9 mouse cellular contexts compared by ENCODE assay signal in the genomic region with DNA sequence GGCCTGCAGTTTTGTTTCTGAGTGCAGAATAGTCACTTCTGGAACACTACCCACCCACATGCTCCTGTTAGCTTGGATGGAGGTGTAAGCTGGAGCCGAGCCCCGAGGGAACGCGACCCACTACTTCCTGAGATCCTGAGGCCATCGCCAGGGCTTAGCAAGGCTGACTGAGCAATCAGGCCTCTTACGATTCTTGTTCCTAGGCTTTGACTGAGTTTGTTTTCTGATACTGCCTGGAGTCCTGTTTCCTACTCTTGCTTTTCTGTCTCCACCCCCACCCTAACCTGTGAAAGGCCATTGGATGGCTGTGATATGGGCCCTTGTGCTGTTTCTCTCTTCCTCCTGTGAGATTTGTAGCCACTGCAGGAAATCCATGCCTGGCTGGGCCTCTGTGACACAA. TPM values are rescaled to one million over a fixed set of nuclear protein-coding genes. Genes with fewer than 3 reads are reported as not detected.
A peak's percentile ranks its signal among the peaks of the same experiment; 100 is the strongest.
DNase-seq lines count a peak whose midpoint lies in the region; ATAC-seq and TF ChIP-seq lines count a peak whose summit lies in the region.
"Had no signal": no experiment of that assay in that cellular context is flagged by ENCODE, and none has a peak within 500 bp of the region (broad histone marks: within the 10 kb centered on the region; RNA-seq: fewer than 3 reads in every experiment).

No protein-coding gene starts in this region.

- H3K36me3 ChIP-seq in heart, embryonic 10.5 days: no peaks in the 10 kb centered on the region
- H3K36me3 ChIP-seq in limb, embryonic 14.5 days (ENCODE audit: control insufficient read depth, insufficient read depth, low read length): no peaks in the 10 kb centered on the region

- 0 out of 2 replicates have a peak overlapping the region, but pooled peaks have one; percentile 13 for H3K27ac ChIP-seq in heart, embryonic 10.5 days
- no peak overlapping the region for H3K27ac ChIP-seq in limb, embryonic 14.5 days (replicated peaks; ENCODE audit: low read depth, low read length)

- H3K9ac ChIP-seq in limb, embryonic 14.5 days (ENCODE audit: low read depth, low read length, severe bottlenecking): no peak overlapping the region

- no peak for TF ChIP-seq CTCF in lung, adult 2 months (IDR thresholded peaks at IDR 0.05; ENCODE audit: insufficient read depth, low read length)

- no peaks in the 10 kb centered on the region for H3K27me3 ChIP-seq in heart, embryonic 10.5 days (ENCODE audit: insufficient read depth, poor library complexity, severe bottlenecking)
- no peaks in the 10 kb centered on the region for H3K27me3 ChIP-seq in limb, embryonic 14.5 days (ENCODE audit: control insufficient read depth, insufficient read depth, low read length)

- H3K4me1 ChIP-seq in heart, embryonic 10.5 days: peaks cover 59% of the 10 kb centered on the region
- peaks cover 61% of the 10 kb centered on the region for H3K4me1 ChIP-seq in limb, embryonic 14.5 days (ENCODE audit: control insufficient read depth, insufficient read depth, low read length)
- peaks cover 15% of the 10 kb centered on the region for H3K4me1 ChIP-seq in lung, adult 2 months (ENCODE audit: control insufficient read depth, insufficient read depth, low read length)

- no peaks in the 10 kb centered on the region for H3K9me3 ChIP-seq in heart, embryonic 10.5 days
- no peaks in the 10 kb centered on the region for H3K9me3 ChIP-seq in limb, embryonic 14.5 days (ENCODE audit: control insufficient read depth, low read length)

- 22% methylated on average over 6 of the region's 6 CpGs for WGBS in heart, embryonic 10.5 days
- 26% methylated on average over 6 of the region's 6 CpGs for WGBS in limb, embryonic 14.5 days
- 40% methylated on average over 6 of the region's 6 CpGs for WGBS in lung, adult 2 months

- peak overlapping the region; percentile 15; the same call in 1 of the 2 replicates for H3K4me2 ChIP-seq in limb, embryonic 14.5 days (replicated peaks; ENCODE audit: low read depth, low read length, severe bottlenecking)

- no peak for TF ChIP-seq POLR2A in limb, embryonic 14.5 days (IDR thresholded peaks at IDR 0.05; ENCODE audit: borderline replicate concordance, extremely low read depth, insufficient read depth, insufficient read length)
- TF ChIP-seq POLR2A in lung, adult 2 months (IDR thresholded peaks at IDR 0.05; ENCODE audit: borderline replicate concordance, extremely low read depth, low read depth, low read length): no peak

- no peak for DNase-seq in heart, embryonic 10.5 days (ENCODE audit: low spot score)
- no peak for DNase-seq in heart, postnatal 4 days
- DNase-seq in A20 (ENCODE audit: low read depth, low spot score): peak; percentile 26
- peak; percentile 39 for DNase-seq in R1 (ENCODE audit: low read depth, low spot score)
- no peak for DNase-seq in limb, embryonic 14.5 days (ENCODE audit: low spot score)
- DNase-seq in retina, postnatal 1 day: no peak
- DNase-seq in lung, adult 2 months: no peak
- DNase-seq: adrenal gland, postnatal 10 days had no signal

- ATAC-seq in limb, embryonic 14.5 days (ENCODE audit: low FRiP score, low read depth): no peak
- ATAC-seq in erythroid progenitor cell, adult 5-6 weeks (replicated peaks; ENCODE audit: low FRiP score, poor library complexity, severe bottlenecking): no peak

- 0 out of 2 replicates have a peak overlapping the region, but pooled peaks have one; percentile 12 for H3K4me3 ChIP-seq in heart, embryonic 10.5 days
- H3K4me3 ChIP-seq in limb, embryonic 14.5 days (replicated peaks; ENCODE audit: low read length): 0 out of 2 replicates have a peak overlapping the region, but pooled peaks have one; percentile 5
- H3K4me3 ChIP-seq in lung, adult 2 months (replicated peaks; ENCODE audit: extremely low read depth, low read depth, low read length): no peak overlapping the region

RNA-seq across cellular contexts. Expression of a gene that starts 3.1 kb away (rescaled TPM):
- polyA plus RNA-seq in heart, embryonic 10.5 days (2016; fragmentation: Nextera tagmentation; extraction: Ambion mirVana): 9.0 and 10.0 TPM in 2 replicates
- 10 to 100 TPM; 38.5 to 40.9 TPM for total RNA-seq in heart, postnatal 4 days (2021)
- 17.8 and 23.0 TPM in 2 replicates for polyA plus RNA-seq in limb, embryonic 14.5 days (2012; rRNA removed)
- 19.8 and 22.8 TPM in 2 replicates for polyA plus RNA-seq in limb, embryonic 14.5 days (2014; fragmentation: Nextera tagmentation; extraction: Ambion mirVana)
- total RNA-seq in erythroid progenitor cell, adult 5-6 weeks (2015; ENCODE audit: low replicate concordance): 129 and 136 TPM in 2 replicates
- total RNA-seq in erythroid progenitor cell, adult 5-6 weeks (2017; ENCODE audit: low replicate concordance): 166 and 173 TPM in 2 replicates
- polyA plus RNA-seq in lung, adult 2 months (2012; rRNA removed): 20.3 and 21.4 TPM in 2 replicates

Comparison
In these comparisons a context has a peak if more than half of its experiments do, and no peak if none do; other contexts are left out.
1. DNase-seq: peak in A20 (single experiment) and R1 (single experiment); none in heart, embryonic 10.5 days (single experiment), heart, postnatal 4 days (single experiment), limb, embryonic 14.5 days (single experiment), retina, postnatal 1 day (single experiment) and lung, adult 2 months (single experiment).